ENCODE assay signal across 19 mouse cellular contexts in the genomic region with DNA sequence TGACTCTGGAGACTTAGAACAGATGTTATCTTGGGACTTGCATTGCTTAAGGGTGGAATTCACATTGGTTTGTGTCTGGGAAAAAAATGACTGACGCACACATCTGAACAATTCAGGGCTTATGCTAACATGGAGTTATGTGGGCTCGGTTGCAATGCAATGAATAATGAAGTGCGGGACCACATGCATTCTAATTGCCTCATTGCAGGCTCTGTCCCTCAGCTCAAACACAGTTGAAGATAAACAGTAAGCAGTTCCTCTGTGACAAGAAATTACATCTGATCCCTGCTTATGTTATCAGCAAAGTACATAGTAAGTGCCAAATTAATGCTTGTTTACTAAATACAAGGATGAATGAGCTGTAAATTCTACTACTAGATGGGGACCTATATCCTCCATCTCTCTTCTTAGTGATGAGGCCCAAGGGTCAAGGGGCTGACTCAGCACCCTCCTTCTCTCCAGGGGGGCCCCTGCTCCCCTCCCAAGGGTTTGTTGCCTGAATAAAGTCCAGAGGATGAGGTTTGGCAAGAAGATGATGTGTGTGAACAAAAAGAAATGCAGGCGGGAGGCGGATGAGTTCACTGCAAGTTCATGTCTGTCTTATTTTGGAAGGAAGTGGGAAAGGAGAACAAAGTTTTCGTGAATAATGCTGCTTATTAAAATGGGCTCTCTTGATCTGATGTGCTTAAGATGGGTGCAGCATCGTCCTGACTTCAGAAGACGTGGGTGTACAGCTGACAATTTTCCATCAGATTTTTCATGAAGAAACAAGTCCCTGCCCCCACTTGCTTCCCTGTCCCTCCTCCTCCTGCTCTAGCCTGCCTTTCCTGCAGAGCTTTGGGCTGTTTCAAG.
DNase-seq lines count a peak whose midpoint lies in the region; ATAC-seq and TF ChIP-seq lines count a peak whose summit lies in the region.
"Had no signal": no experiment of that assay in that cellular context is flagged by ENCODE, and none has a peak within 500 bp of the region (broad histone marks: within the 10 kb centered on the region; RNA-seq: fewer than 3 reads in every experiment).

No protein-coding gene starts in this region.

- H3K4me3 ChIP-seq in forebrain, postnatal 0 days (ENCODE audit: low read depth, low read length) = no peak overlapping the region
- H3K4me3 ChIP-seq in forebrain, embryonic 14.5 days (ENCODE audit: low read depth, low read length) = no peak overlapping the region
- H3K4me3 ChIP-seq in midbrain, embryonic 14.5 days (replicated peaks; ENCODE audit: low read depth, low read length) = no peak overlapping the region
- no peak overlapping the region for H3K4me3 ChIP-seq in midbrain, embryonic 16.5 days (ENCODE audit: low read depth, low read length)
- H3K4me3 ChIP-seq: limb, embryonic 13.5 days; midbrain, embryonic 12.5 days had no signal

- no peaks in the 10 kb centered on the region for H3K36me3 ChIP-seq in forebrain, postnatal 0 days (ENCODE audit: insufficient read depth)
- H3K36me3 ChIP-seq in forebrain, embryonic 14.5 days (ENCODE audit: control insufficient read depth, insufficient read depth, low read length) = no peaks in the 10 kb centered on the region
- no peaks in the 10 kb centered on the region for H3K36me3 ChIP-seq in midbrain, embryonic 14.5 days (ENCODE audit: control insufficient read depth, insufficient read depth, low read length)
- H3K36me3 ChIP-seq in midbrain, embryonic 16.5 days (ENCODE audit: control insufficient read depth, insufficient read depth, low read length) = no peaks in the 10 kb centered on the region
- H3K36me3 ChIP-seq: limb, embryonic 13.5 days; midbrain, embryonic 12.5 days had no signal

- no peaks in the 10 kb centered on the region for H3K27me3 ChIP-seq in forebrain, postnatal 0 days (ENCODE audit: insufficient read depth, low read length)
- H3K27me3 ChIP-seq in forebrain, embryonic 14.5 days (replicated peaks; ENCODE audit: control insufficient read depth, insufficient read depth, low read length) = no peaks in the 10 kb centered on the region
- no peaks in the 10 kb centered on the region for H3K27me3 ChIP-seq in midbrain, embryonic 14.5 days (ENCODE audit: control insufficient read depth, insufficient read depth, low read length)
- H3K27me3 ChIP-seq in midbrain, embryonic 16.5 days (ENCODE audit: control insufficient read depth, insufficient read depth, low read depth, low read length) = no peaks in the 10 kb centered on the region
- H3K27me3 ChIP-seq: limb, embryonic 13.5 days; midbrain, embryonic 12.5 days had no signal

- WGBS in forebrain, postnatal 0 days = 62% methylated on average over 8 of the region's 8 CpGs
- WGBS in forebrain, embryonic 14.5 days = 81% methylated on average over 8 of the region's 8 CpGs
- WGBS in midbrain, embryonic 14.5 days = 71% methylated on average over 8 of the region's 8 CpGs
- WGBS in midbrain, embryonic 16.5 days = 72% methylated on average over 8 of the region's 8 CpGs

- DNase-seq in forebrain, postnatal 0 days = peak; percentile 28
- no peak for DNase-seq in forebrain, embryonic 14.5 days (ENCODE audit: low spot score)
- peak; percentile 11 to 30 for DNase-seq in kidney, postnatal 4 days
- DNase-seq in kidney, adult 9 months = no peak
- DNase-seq in midbrain, embryonic 14.5 days = peak; percentile 15
- peak; percentile 45 for DNase-seq in telencephalon, adult 2 months (ENCODE audit: low read depth, low spot score)
- DNase-seq: adrenal gland, postnatal 36 days; cerebellum, postnatal 14 days; gastrocnemius, postnatal 14 days; heart, postnatal 36 days; liver, postnatal 0 days; right cerebral cortex, postnatal 25 days had no signal

- H3K9ac ChIP-seq in forebrain, postnatal 0 days = no peak overlapping the region
- no peak overlapping the region for H3K9ac ChIP-seq in forebrain, embryonic 14.5 days (ENCODE audit: low read length)
- no peak overlapping the region for H3K9ac ChIP-seq in midbrain, embryonic 14.5 days (replicated peaks; ENCODE audit: low read length)
- H3K9ac ChIP-seq in midbrain, embryonic 16.5 days (ENCODE audit: low read depth, low read length) = no peak overlapping the region
- H3K9ac ChIP-seq: limb, embryonic 13.5 days; liver, postnatal 0 days; midbrain, embryonic 12.5 days had no signal

- no peaks in the 10 kb centered on the region for H3K4me1 ChIP-seq in forebrain, postnatal 0 days (ENCODE audit: insufficient read depth)
- no peaks in the 10 kb centered on the region for H3K4me1 ChIP-seq in forebrain, embryonic 14.5 days (ENCODE audit: control insufficient read depth, insufficient read depth, low read length)
- H3K4me1 ChIP-seq in midbrain, embryonic 14.5 days (ENCODE audit: control insufficient read depth, insufficient read depth, low read length) = no peaks in the 10 kb centered on the region
- no peaks in the 10 kb centered on the region for H3K4me1 ChIP-seq in midbrain, embryonic 16.5 days (ENCODE audit: control insufficient read depth, insufficient read depth, low read length)
- H3K4me1 ChIP-seq: limb, embryonic 13.5 days; midbrain, embryonic 12.5 days had no signal

- peak; percentile 66 for ATAC-seq in forebrain, postnatal 0 days
- ATAC-seq in forebrain, embryonic 14.5 days = no peak
- ATAC-seq in midbrain, embryonic 14.5 days (ENCODE audit: low FRiP score, low TSS enrichment) = no peak
- ATAC-seq in midbrain, embryonic 16.5 days = no peak
- no peak for ATAC-seq in cerebellum, adult (ENCODE audit: insufficient number of reproducible peaks, low FRiP score, low TSS enrichment)
- ATAC-seq: activated CD4-positive, CD25-positive, alpha-beta regulatory T cell, adult 4 months; hindbrain, embryonic 16.5 days; liver, postnatal 0 days had no signal

- no peak overlapping the region for H3K27ac ChIP-seq in forebrain, postnatal 0 days (ENCODE audit: low read depth, low read length)
- H3K27ac ChIP-seq in forebrain, embryonic 14.5 days (ENCODE audit: low read depth, low read length) = no peak overlapping the region
- H3K27ac ChIP-seq in midbrain, embryonic 14.5 days (replicated peaks; ENCODE audit: low read depth, low read length) = no peak overlapping the region
- H3K27ac ChIP-seq in midbrain, embryonic 16.5 days (ENCODE audit: low read length) = no peak overlapping the region
- H3K27ac ChIP-seq: limb, embryonic 13.5 days; midbrain, embryonic 12.5 days had no signal

- no peaks in the 10 kb centered on the region for H3K9me3 ChIP-seq in forebrain, postnatal 0 days (ENCODE audit: low read length)
- no peaks in the 10 kb centered on the region for H3K9me3 ChIP-seq in forebrain, embryonic 14.5 days (replicated peaks; ENCODE audit: control insufficient read depth, low read length)
- H3K9me3 ChIP-seq in midbrain, embryonic 14.5 days (ENCODE audit: control insufficient read depth, low read length) = no peaks in the 10 kb centered on the region
- no peaks in the 10 kb centered on the region for H3K9me3 ChIP-seq in midbrain, embryonic 16.5 days (replicated peaks; ENCODE audit: control insufficient read depth, low read length, poor library complexity, severe bottlenecking)
- H3K9me3 ChIP-seq: limb, embryonic 13.5 days; midbrain, embryonic 12.5 days had no signal

- TF ChIP-seq CTCF in forebrain, postnatal 0 days (IDR thresholded peaks at IDR 0.05; ENCODE audit: low read depth) = no peak

- no peak overlapping the region for H3K4me2 ChIP-seq in forebrain, postnatal 0 days (ENCODE audit: low read depth)
- H3K4me2 ChIP-seq in forebrain, embryonic 14.5 days (ENCODE audit: low read length) = no peak overlapping the region
- H3K4me2 ChIP-seq in midbrain, embryonic 14.5 days (ENCODE audit: low read length) = no peak overlapping the region
- H3K4me2 ChIP-seq in midbrain, embryonic 16.5 days (ENCODE audit: low read length) = no peak overlapping the region
- H3K4me2 ChIP-seq: heart, embryonic 11.5 days; limb, embryonic 13.5 days; midbrain, embryonic 12.5 days had no signal

Comparison
In these comparisons a context has a peak if more than half of its experiments do, and no peak if none do; other contexts are left out.
1. DNase-seq: peak in forebrain, postnatal 0 days (single experiment), kidney, postnatal 4 days (2 of 2), midbrain, embryonic 14.5 days (single experiment) and telencephalon, adult 2 months (single experiment); none in forebrain, embryonic 14.5 days (single experiment) and kidney, adult 9 months (single experiment).